Mouse (Mus musculus): ENCODE results near the gene Atp6v1g1. TPM values are rescaled to one million over a fixed set of nuclear protein-coding genes. Genes with fewer than 3 reads are reported as not detected.

The Atp6v1g1 gene
- total RNA-seq (2021), result 100 to 1,000 TPM; 260 to 261 TPM
- long read RNA-seq, experiment 1, transcript Atp6v1g1-201 (3 exons, 1,135 nt), result major isoform, 360 of 370 reads
- long read RNA-seq, experiment 1, partial matches to known transcripts, result 5 of 370 reads
- long read RNA-seq, experiment 1, other reads (novel, unspliced or antisense), result 5 of 370 reads
- long read RNA-seq, experiment 2, transcript Atp6v1g1-201 (3 exons, 1,135 nt), result major isoform, 383 of 395 reads
- long read RNA-seq, experiment 2, partial matches to known transcripts, result 4 of 395 reads
- long read RNA-seq, experiment 2, other reads (novel, unspliced or antisense), result 8 of 395 reads

GRCm38 (mm10) chr4:63544494-63545230, at the start of gene Atp6v1g1:
Atp6v1g1 (plus strand) TSS chr4:63544772.
- intact Hi-C loops (cut with DNase I; ENCODE audit: low total_unique reads), result no loop called here
- DNase-seq, result peak; percentile 95

- intact Hi-C loops (cut with DNase I; ENCODE audit: low total_unique reads), result no loop called here
- peak; percentile 56 for DNase-seq
Measured at GRCm38 (mm10) chr4:63494967-63495914, 49.3 kb upstream of the Atp6v1g1 start.

GRCm38 (mm10) chr4:63495915-63496278, 48.7 kb upstream of the Atp6v1g1 start, which contains the start of gene Whrn:
Whrn (minus strand) TSS chr4:63495991.
- DNase-seq, result peak; percentile 81
- intact Hi-C loops (cut with DNase I; ENCODE audit: low total_unique reads), result no loop called here

- intact Hi-C loops (cut with DNase I; ENCODE audit: low total_unique reads), result no loop called here
- DNase-seq, result no peak
Measured at GRCm38 (mm10) chr4:63496312-63496711, 48.3 kb upstream of the Atp6v1g1 start.

GRCm38 (mm10) chr4:63498346-63498745, 46.2 kb upstream of the Atp6v1g1 start:
- intact Hi-C loops (cut with DNase I; ENCODE audit: low total_unique reads), result no loop called here

GRCm38 (mm10) chr4:63501050-63501449, 43.5 kb upstream of the Atp6v1g1 start:
- intact Hi-C loops (cut with DNase I; ENCODE audit: low total_unique reads), result no loop called here
- no peak for DNase-seq

More at GRCm38 (mm10) chr4:63498346-63498745, 46.2 kb upstream of the Atp6v1g1 start:
- DNase-seq, result no peak

GRCm38 (mm10) chr4:63503949-63504348, 40.6 kb upstream of the Atp6v1g1 start:
- DNase-seq, result no peak
- intact Hi-C loops (cut with DNase I; ENCODE audit: low total_unique reads), result no loop called here

- no peak for DNase-seq
- intact Hi-C loops (cut with DNase I; ENCODE audit: low total_unique reads), result no loop called here
Measured at GRCm38 (mm10) chr4:63507478-63507877, 37.1 kb upstream of the Atp6v1g1 start.

- DNase-seq, result peak; percentile 80
- intact Hi-C loops (cut with DNase I; ENCODE audit: low total_unique reads), result loop anchor here (2.0 kb wide), 1 partner anchor 441 kb away; no protein-coding TSS in a partner anchor
Measured at GRCm38 (mm10) chr4:63508232-63508631, 36.3 kb upstream of the Atp6v1g1 start.

GRCm38 (mm10) chr4:63512921-63513320, 31.7 kb upstream of the Atp6v1g1 start:
- intact Hi-C loops (cut with DNase I; ENCODE audit: low total_unique reads), result no loop called here
- DNase-seq, result no peak

GRCm38 (mm10) chr4:63514454-63514984, 30.1 kb upstream of the Atp6v1g1 start:
- intact Hi-C loops (cut with DNase I; ENCODE audit: low total_unique reads), result no loop called here
- DNase-seq, result no peak

GRCm38 (mm10) chr4:63515021-63515420, 29.6 kb upstream of the Atp6v1g1 start:
- intact Hi-C loops (cut with DNase I; ENCODE audit: low total_unique reads), result no loop called here
- DNase-seq, result no peak

GRCm38 (mm10) chr4:63521813-63522419, 22.7 kb upstream of the Atp6v1g1 start:
- intact Hi-C loops (cut with DNase I; ENCODE audit: low total_unique reads), result no loop called here
- no peak for DNase-seq

GRCm38 (mm10) chr4:63525514-63525913, 19.1 kb upstream of the Atp6v1g1 start:
- intact Hi-C loops (cut with DNase I; ENCODE audit: low total_unique reads), result no loop called here
- DNase-seq, result no peak

- intact Hi-C loops (cut with DNase I; ENCODE audit: low total_unique reads), result no loop called here
- no peak for DNase-seq
Measured at GRCm38 (mm10) chr4:63528946-63529345, 15.6 kb upstream of the Atp6v1g1 start.

- intact Hi-C loops (cut with DNase I; ENCODE audit: low total_unique reads), result no loop called here
- no peak for DNase-seq
Measured at GRCm38 (mm10) chr4:63530409-63530808, 14.2 kb upstream of the Atp6v1g1 start.

GRCm38 (mm10) chr4:63537602-63538001, 7.0 kb upstream of the Atp6v1g1 start:
- intact Hi-C loops (cut with DNase I; ENCODE audit: low total_unique reads), result no loop called here
- DNase-seq, result no peak

GRCm38 (mm10) chr4:63542209-63542608, 2.4 kb upstream of the Atp6v1g1 start:
- DNase-seq, result peak; percentile 50
- intact Hi-C loops (cut with DNase I; ENCODE audit: low total_unique reads), result no loop called here

All from gastrocnemius, postnatal 14 days (tissue).